Mouse (Mus musculus) cerebellum, adult 2 months (tissue): ENCODE measurements around the gene Ppip5k2. TPM values are rescaled to one million over a fixed set of nuclear protein-coding genes. Genes with fewer than 3 reads are reported as not detected.
A peak's percentile ranks its signal among the peaks of the same experiment; 100 is the strongest.

Experiments used
- DNase-seq, 2 experiments: peaks; one replicate each; pipeline ENCODE4 v3.0.0; 2021
- H3K27ac ChIP-seq: fragments of 200-500 bp; 2 replicates; pipeline ENCODE4 v1.5.1; 2012; ENCODE audit warnings: low read length, control low read depth, inconsistent platforms; ENCODE audit not compliant: insufficient read depth
- H3K27me3 ChIP-seq: fragments of 200-500 bp; 2 replicates; pipeline ENCODE4 v1.6.1; 2012; ENCODE audit warnings: inconsistent platforms, mild to moderate bottlenecking, low read length, moderate library complexity; ENCODE audit not compliant: control insufficient read depth, insufficient read depth
- H3K4me1 ChIP-seq: fragments of 200-500 bp; 2 replicates; pipeline ENCODE4 v1.6.1; 2011; ENCODE audit warnings: low read length; ENCODE audit not compliant: control insufficient read depth, insufficient read depth
- H3K4me3 ChIP-seq: fragments of 200-500 bp; replicated peaks from 2 replicates; pipeline ENCODE3; 2011; ENCODE audit warnings: mild to moderate bottlenecking, low read depth, low read length, control low read depth; ENCODE audit not compliant: insufficient read depth
- CTCF ChIP-seq: fragments of 200-500 bp; IDR thresholded peaks from 2 replicates; pipeline ENCODE4 v1.5.1; 2011; ENCODE audit warnings: low read depth, mild to moderate bottlenecking, control low read depth, low read length, moderate library complexity, borderline replicate concordance; ENCODE audit not compliant: insufficient read depth
- POLR2A ChIP-seq: fragments of 200-500 bp; IDR thresholded peaks from 2 replicates; pipeline ENCODE4 v1.6.1; 2011; ENCODE audit warnings: low read length, control low read depth, borderline replicate concordance; ENCODE audit not compliant: insufficient read depth
- WGBS: fragments of 180-500 bp; shearing (Covaris S2); methylation state at CpG from one replicate; pipeline ENCODE4 v1.1.7; 2018; 5-methylcytosine and 5-hydroxymethylcytosine counted together
- polyA plus RNA-seq: library from polyadenylated mRNA; depleted of rRNA; stranded (reverse); fragments of >200 nt; gene quantifications from 2 replicates; pipeline ENCODE4 v1.2.3, GENCODE M21; 2012; rRNA removed

The Ppip5k2 gene
- polyA plus RNA-seq, 1 experiment: 19.7 TPM

GRCm38 (mm10) chr1:97667288-97667687 is 102.9 kb downstream of the Ppip5k2 start:
- 100% methylated on average over 1 of the region's 1 CpGs for WGBS
- H3K27ac ChIP-seq: no peak overlapping the region
- no peak for DNase-seq
- no peak overlapping the region for H3K4me3 ChIP-seq
- no peak for TF ChIP-seq CTCF
- no peak for TF ChIP-seq POLR2A
- no peaks in the 10 kb centered on the region for H3K27me3 ChIP-seq
- no peaks in the 10 kb centered on the region for H3K4me1 ChIP-seq

- TF ChIP-seq POLR2A (no peak), CTCF (no peak)
- peak in 1 of 2 experiments; percentile 30 for DNase-seq
- no peaks in the 10 kb centered on the region for H3K27me3 ChIP-seq
- WGBS: 10% methylated on average over 7 of the region's 7 CpGs
- H3K4me1 ChIP-seq: peaks cover 5% of the 10 kb centered on the region
- H3K27ac ChIP-seq: peak overlapping the region; percentile 39; the same call in 1 of the 2 replicates
- H3K4me3 ChIP-seq: peak overlapping the region; percentile 63
Measured at GRCm38 (mm10) chr1:97662324-97662723, 107.9 kb downstream of the Ppip5k2 start.

GRCm38 (mm10) chr1:97661406-97662241 is 108.6 kb downstream of the Ppip5k2 start, which contains the start of gene D1Ertd622e:
D1Ertd622e (minus strand) TSS chr1:97662074.
- peak within 1 kb of the TSS; percentile 77 for H3K27ac ChIP-seq
- peaks cover 7% of the 10 kb centered on the region for H3K4me1 ChIP-seq
- WGBS: under 1% methylated on average over 96 of the region's 106 CpGs
- DNase-seq: peak; percentile 87 to 91
- peak within 1 kb of the TSS; percentile 74 for H3K4me3 ChIP-seq
- H3K27me3 ChIP-seq: no peaks in the 10 kb centered on the region
- TF ChIP-seq POLR2A (peak; percentile 23; the same call in 1 of the 2 replicates), CTCF (no peak)

- Histone ChIP-seq H3K27me3 (no peaks in the 10 kb centered on the region), H3K4me1 (peaks cover 7% of the 10 kb centered on the region), H3K27ac (peak overlapping the region; percentile 77), H3K4me3 (peak overlapping the region; percentile 74)
- WGBS: 1% methylated on average over 91 of the region's 93 CpGs
- peak; percentile 83 to 85 for DNase-seq
- TF ChIP-seq POLR2A (no peak), CTCF (peak; percentile 13; the same call in 1 of the 2 replicates)
Measured at GRCm38 (mm10) chr1:97660687-97661405, 109.4 kb downstream of the Ppip5k2 start.

GRCm38 (mm10) chr1:97659405-97659804 is 110.8 kb downstream of the Ppip5k2 start:
- WGBS: 70% methylated on average over 7 of the region's 7 CpGs
- Histone ChIP-seq H3K27ac (no peak overlapping the region), H3K27me3 (no peaks in the 10 kb centered on the region), H3K4me3 (no peak overlapping the region), H3K4me1 (peaks cover 7% of the 10 kb centered on the region)
- no peak for DNase-seq
- TF ChIP-seq CTCF (no peak), POLR2A (no peak)

GRCm38 (mm10) chr1:97657786-97658185 is 112.4 kb downstream of the Ppip5k2 start:
- peak in 1 of 2 experiments; percentile 13 for DNase-seq
- WGBS: 46% methylated on average over 2 of the region's 2 CpGs
- Histone ChIP-seq H3K4me1 (peaks cover 7% of the 10 kb centered on the region), H3K27ac (no peak overlapping the region), H3K27me3 (no peaks in the 10 kb centered on the region), H3K4me3 (peak overlapping the region; percentile 20)
- TF ChIP-seq CTCF (no peak), POLR2A (no peak)

- no peak for DNase-seq
- H3K27me3 ChIP-seq: no peaks in the 10 kb centered on the region
- TF ChIP-seq CTCF (no peak), POLR2A (no peak)
- H3K4me3 ChIP-seq: no peak overlapping the region
- 43% methylated on average over 2 of the region's 2 CpGs for WGBS
- no peak overlapping the region for H3K27ac ChIP-seq
- H3K4me1 ChIP-seq: peaks cover 7% of the 10 kb centered on the region
Measured at GRCm38 (mm10) chr1:97657201-97657600, 113.0 kb downstream of the Ppip5k2 start.

Other genes with a start within 250 kb of the Ppip5k2 start
- 45.0 and 49.7 TPM in 2 replicates for gene D1Ertd622e, start 108.3 kb downstream of the Ppip5k2 start, polyA plus RNA-seq
- gene Gin1, start 239 bp downstream of the Ppip5k2 start, polyA plus RNA-seq: 10.4 and 12.0 TPM in 2 replicates